Mouse (Mus musculus) layer of hippocampus, adult 2 months (tissue): ENCODE results near the gene Ctdspl. TPM values are rescaled to one million over a fixed set of nuclear protein-coding genes. Genes with fewer than 3 reads are reported as not detected.
A peak's percentile ranks its signal among the peaks of the same experiment; 100 is the strongest.

Experiments
- DNase-seq, 2 experiments: peaks; one replicate each; pipeline ENCODE4 v3.0.0; 2022; ENCODE audit warnings: low spot score in 2 of 2
- H3K27ac ChIP-seq: fragments of 200-600 bp; 2 replicates; pipeline ENCODE4 v1.8.1; 2022
- H3K4me3 ChIP-seq: fragments of 200-600 bp; 2 replicates; pipeline ENCODE4 v1.8.1; 2022; ENCODE audit warnings: mild to moderate bottlenecking
- CTCF ChIP-seq: fragments of 200-600 bp; conservative IDR thresholded peaks from 2 replicates; pipeline ENCODE4 v1.8.1; 2022; ENCODE audit warnings: antibody characterized with exemption, mild to moderate bottlenecking, moderate library complexity
- total RNA-seq, 2 experiments: library from RNA; stranded (reverse); gene quantifications; 2 replicates each; pipeline ENCODE4 v1.2.3; 2021

Ctdspl gene
- total RNA-seq, 2 experiments from 2014 or later, result 23.9 to 28.0 TPM

DNA sequence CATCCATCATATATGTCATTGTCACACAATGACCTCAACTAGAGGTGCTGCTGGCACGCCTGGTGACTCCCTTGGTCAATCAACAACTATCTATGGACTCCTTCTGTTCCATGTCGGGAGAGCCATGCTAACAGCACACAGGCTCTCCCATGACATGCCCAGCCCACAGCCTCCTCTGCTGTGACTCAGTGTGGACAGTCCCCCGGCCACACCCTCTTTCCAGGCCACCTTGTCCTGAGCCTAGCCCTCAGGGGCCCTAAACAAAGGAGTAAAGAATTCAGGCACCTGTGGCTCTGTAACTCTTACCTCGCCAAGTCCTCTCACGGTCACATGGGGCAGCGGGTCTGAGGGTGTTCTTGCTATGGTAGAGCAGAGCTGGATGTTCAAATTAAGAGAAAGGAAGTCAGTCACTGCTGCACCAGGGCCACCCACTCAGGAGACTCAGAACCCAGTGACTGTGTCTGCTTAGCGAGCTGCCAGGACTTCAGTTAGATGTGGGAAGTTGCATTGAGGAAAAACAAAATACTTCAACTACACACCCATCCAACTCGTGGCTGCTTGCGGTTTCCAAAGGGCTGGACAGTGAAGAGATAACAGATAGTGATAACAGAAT is 127.8 kb downstream of the Ctdspl start:
- DNase-seq, result no peak
- H3K4me3 ChIP-seq, result no peak overlapping the region
- no peak for TF ChIP-seq CTCF
- no peak overlapping the region for H3K27ac ChIP-seq

GRCm38 (mm10) chr9:119055336-119055735 is 129.1 kb downstream of the Ctdspl start:
- TF ChIP-seq CTCF, result no peak
- Histone ChIP-seq H3K27ac (no peak overlapping the region), H3K4me3 (no peak overlapping the region)
- no peak for DNase-seq

DNA sequence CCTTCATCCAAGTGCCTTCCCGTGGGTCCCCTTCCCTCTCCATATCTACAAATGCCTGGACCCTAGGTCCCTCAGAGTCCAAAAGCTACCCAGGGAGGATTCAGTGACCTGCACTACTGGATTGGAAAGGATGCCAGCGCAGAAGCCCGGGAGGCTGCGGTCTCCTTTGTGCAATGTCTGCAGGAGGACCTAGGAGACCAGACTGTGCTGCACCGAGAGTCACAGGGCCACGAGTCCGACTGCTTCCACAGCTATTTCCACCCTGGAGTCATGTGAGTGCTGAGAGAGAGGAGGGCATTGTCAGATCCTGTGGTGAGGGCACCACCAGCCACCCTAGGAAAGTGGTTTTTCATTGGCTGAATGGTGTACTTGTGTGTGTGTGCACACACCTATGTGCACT is 132.0 kb downstream of the Ctdspl start:
- no peak for DNase-seq
- TF ChIP-seq CTCF, result no peak
- H3K27ac ChIP-seq, result no peak overlapping the region
- no peak overlapping the region for H3K4me3 ChIP-seq

DNA sequence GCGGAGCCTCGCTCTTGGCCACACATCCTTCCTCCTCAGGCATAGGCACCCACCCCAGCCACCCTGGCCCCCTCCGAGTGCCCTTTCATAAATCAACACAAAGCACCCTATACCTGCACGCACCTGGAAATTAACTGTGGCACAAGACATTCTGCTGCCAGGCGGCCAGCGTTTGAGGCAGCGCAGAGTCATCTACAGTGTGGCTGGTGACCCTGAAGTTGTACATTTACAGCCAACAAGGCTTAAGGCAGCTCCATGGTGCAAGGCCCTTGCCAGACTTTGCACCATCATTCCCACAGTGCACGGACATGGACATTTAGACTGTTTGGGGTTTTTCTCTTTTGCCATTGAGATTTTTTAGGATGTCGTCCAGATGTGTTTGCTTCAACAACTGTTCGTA is 134.4 kb downstream of the Ctdspl start:
- no peak for DNase-seq
- H3K4me3 ChIP-seq, result no peak overlapping the region
- no peak overlapping the region for H3K27ac ChIP-seq
- no peak for TF ChIP-seq CTCF

DNA sequence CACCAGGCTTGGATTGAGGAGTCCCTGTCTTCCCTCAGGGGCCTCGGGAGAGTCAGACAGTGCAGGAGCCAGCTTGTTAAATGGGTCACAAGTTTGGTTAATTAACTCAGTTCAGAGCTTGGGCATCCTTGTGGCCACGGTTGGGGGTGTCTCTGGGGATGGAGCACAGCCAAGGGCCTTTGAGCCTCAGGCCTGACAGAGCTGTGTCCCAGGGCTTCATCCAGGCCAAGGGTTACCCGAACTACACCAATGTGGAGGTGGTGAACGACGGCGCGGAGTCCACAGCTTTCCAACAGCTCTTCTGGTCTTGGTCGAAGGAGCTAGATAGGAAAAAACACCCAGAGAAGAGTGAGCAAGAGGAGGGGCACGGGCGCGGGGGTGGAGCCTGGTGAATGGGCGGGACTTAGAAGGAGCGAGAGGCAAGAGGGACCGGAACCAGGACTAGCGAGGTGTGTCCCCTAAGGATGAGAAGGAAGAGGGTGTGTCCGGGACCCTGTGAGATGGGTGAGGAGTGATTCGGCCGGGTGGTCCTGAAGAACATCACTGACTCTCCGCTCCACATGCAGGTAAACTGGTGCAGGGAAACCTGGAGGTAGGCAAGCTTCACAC is 136.9 kb downstream of the Ctdspl start:
- DNase-seq, result no peak
- H3K27ac ChIP-seq, result no peak overlapping the region
- TF ChIP-seq CTCF, result no peak
- H3K4me3 ChIP-seq, result no peak overlapping the region

DNA sequence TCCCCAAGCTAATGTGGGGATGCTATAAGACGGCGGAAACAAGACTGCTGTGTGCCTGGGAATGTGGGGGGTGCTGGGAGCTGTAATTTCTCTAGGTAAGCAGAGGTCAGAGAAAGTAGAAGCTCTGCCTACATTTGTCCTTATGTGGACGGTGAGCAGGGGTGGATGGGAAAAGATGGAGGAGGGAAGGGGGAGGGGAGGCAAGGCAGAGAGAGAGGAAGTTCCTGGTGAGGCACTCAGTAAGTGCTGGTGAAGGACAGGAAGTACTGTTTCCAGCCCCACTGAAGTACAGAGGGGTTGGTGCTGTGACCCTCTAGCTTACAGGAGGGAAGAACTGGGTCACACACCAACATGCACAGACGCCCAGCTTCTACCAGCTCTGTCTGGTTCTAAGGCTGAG is 138.0 kb downstream of the Ctdspl start:
- no peak for TF ChIP-seq CTCF
- no peak for DNase-seq
- no peak overlapping the region for H3K27ac ChIP-seq
- H3K4me3 ChIP-seq, result no peak overlapping the region

DNA sequence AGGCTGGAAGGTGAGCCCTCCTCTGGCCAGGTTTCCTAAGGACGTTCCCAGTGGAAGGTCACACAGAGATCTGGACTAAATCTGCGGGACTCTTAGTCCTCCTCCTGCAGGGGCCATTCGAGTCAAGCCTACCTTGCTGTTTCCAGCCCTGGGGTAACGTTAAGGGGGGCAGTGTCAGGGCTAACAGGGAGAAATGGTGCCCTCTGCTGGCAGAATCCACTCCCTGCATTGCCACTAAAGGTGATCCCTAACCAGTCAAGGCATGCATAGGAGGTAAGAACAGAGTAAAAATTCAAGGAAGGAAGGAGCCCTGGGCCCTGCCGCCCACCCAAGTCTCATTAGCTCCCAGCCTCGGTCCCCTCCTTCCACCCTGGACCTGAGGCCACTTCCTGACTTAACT is 141.3 kb downstream of the Ctdspl start:
- peak; percentile 75 to 87 for DNase-seq
- no peak overlapping the region for H3K27ac ChIP-seq
- TF ChIP-seq CTCF, result peak; percentile 98; the same call in 1 of the 2 replicates

GRCm38 (mm10) chr9:119068266-119068665 is 142.0 kb downstream of the Ctdspl start:
- DNase-seq, result no peak
- Histone ChIP-seq H3K27ac (no peak overlapping the region), H3K4me3 (no peak overlapping the region)
- no peak for TF ChIP-seq CTCF

More for the DNA sequence above, 141.3 kb downstream of the Ctdspl start:
- H3K4me3 ChIP-seq, result no peak overlapping the region

GRCm38 (mm10) chr9:119070173-119070825 is 144.0 kb downstream of the Ctdspl start:
- no peak overlapping the region for H3K4me3 ChIP-seq
- TF ChIP-seq CTCF, result no peak
- no peak overlapping the region for H3K27ac ChIP-seq
- DNase-seq, result no peak

DNA sequence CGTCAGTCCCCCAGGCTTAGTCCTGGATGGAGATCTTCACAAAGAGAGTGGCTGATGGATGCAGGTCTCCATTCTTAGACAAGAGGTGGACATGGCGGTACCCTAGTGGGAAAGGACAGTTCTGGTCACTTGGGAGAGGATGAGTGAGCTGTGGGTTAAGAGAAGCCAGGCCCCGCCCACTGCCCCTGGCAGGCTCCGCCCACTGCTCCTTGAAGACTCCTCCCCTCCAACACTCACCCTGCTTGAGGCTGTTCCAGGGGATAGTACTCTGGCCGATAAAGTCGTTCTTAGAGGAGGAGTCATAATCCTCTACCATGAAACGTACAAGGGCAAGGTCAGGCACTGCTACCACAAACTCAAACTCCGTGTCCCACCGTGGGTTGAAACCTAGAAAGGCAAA is 145.5 kb downstream of the Ctdspl start:
- TF ChIP-seq CTCF, result no peak
- no peak for DNase-seq
- Histone ChIP-seq H3K27ac (no peak overlapping the region), H3K4me3 (no peak overlapping the region)

DNA sequence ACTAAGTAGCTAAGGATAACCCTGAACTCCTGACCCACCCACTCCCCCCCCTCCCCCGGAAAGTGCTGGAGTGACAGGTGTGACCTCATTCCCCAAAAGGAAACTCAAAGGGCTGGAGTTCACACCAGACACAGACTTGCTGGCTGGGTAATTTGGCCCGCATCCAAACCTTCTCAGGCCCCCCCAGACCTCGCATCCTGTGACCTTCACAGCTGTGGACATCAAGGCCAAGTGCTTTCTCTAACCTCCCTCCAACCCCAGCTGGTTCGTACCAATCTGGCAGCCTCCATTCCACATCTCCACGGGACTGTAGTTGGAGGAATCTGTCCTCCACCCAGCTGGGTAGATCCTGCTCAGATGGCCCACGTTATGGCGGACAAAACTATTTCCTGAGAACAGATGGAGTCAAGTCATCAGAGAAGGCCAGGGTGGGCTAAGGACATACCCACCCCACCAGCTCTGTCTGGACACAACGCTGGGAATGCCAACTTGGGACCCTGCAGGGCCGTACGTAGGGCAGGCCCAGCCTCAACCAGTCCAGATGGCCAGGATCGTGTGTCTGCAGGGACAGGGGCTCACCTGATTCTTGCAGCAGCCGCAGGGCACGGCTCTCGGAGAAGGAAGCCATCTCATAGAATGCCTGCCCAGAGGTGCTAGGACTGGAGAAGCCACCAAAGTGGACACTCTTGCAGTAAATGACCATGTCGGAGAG is 147.1 kb downstream of the Ctdspl start:
- Histone ChIP-seq H3K27ac (no peak overlapping the region), H3K4me3 (no peak overlapping the region)
- no peak for TF ChIP-seq CTCF
- no peak for DNase-seq

DNA sequence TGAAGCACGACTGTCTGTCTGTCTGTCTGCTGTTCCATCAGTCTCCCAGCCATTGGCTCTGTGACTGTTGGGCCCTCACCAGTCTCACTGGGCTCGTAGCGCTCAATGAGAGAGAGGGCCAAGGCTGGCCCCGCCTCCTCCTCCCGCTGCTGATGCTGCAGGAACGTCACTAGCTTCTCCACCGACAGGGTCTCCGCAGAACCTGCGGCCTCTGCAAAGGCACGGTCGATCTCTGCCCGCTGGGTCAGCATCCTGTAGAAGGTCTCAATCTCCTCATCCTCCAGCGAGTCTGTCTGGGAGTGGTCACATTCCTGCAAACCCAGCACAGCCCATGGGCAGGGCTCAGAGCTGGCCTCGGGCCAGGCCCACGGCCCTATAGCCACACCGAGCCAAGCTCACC is 149.4 kb downstream of the Ctdspl start:
- TF ChIP-seq CTCF, result no peak
- H3K27ac ChIP-seq, result no peak overlapping the region
- DNase-seq, result no peak

DNA sequence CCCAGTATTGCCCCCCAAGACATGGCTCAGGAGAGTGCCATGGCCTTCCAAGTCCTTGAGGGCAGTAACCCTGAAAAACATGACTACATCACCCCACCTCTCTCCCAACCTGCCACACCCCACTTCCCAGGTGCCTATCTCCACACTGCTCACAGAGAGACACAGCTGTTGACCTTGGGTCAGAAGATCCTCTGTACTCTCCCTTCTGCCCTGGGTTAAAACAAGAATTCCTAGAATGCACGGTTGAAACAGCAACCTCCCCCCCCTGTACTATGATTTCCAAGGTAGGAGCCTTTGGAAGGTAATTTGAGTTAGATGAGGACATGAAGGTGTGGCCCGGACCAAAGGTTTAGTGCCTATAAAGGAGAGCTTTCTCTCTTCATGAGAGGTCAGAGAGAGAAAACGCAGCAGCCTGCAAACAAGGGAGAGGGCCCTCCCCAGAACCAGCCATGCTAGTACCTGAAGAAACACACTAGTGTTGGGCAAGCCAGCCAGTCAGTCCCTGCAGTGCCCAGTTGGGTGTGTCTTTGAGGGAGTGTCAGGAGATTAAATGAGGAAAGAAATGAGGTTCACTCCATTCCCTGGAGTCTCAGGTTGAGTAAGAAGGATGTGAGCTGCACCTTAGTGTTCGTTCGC is 153.9 kb downstream of the Ctdspl start:
- no peak overlapping the region for H3K27ac ChIP-seq
- no peak for TF ChIP-seq CTCF
- DNase-seq, result no peak
- H3K4me3 ChIP-seq, result no peak overlapping the region

More for the DNA sequence above, 149.4 kb downstream of the Ctdspl start:
- H3K4me3 ChIP-seq, result no peak overlapping the region
